Mouse (Mus musculus) heart, postnatal 14 days (tissue): ENCODE results near the gene Cdh1. TPM values are rescaled to one million over a fixed set of nuclear protein-coding genes. Genes with fewer than 3 reads are reported as not detected.
A peak's percentile ranks its signal among the peaks of the same experiment; 100 is the strongest.

ENCODE experiments used
- DNase-seq, 2 experiments: peaks; one replicate each; pipeline ENCODE4 v3.0.0; 2021 to 2022
- intact Hi-C: fragments of 180-260 bp; cut with DNase I; formaldehyde crosslinking; loops from one replicate; pipeline ENCODE4 v1.15.1; 2025
- total RNA-seq, 2 experiments: library from RNA; stranded (reverse); gene quantifications; 2 replicates each; pipeline ENCODE4 v1.2.3; 2021

Gene Cdh1
- total RNA-seq, 2 experiments from 2014 or later = 0.39 to 0.96 TPM

DNA sequence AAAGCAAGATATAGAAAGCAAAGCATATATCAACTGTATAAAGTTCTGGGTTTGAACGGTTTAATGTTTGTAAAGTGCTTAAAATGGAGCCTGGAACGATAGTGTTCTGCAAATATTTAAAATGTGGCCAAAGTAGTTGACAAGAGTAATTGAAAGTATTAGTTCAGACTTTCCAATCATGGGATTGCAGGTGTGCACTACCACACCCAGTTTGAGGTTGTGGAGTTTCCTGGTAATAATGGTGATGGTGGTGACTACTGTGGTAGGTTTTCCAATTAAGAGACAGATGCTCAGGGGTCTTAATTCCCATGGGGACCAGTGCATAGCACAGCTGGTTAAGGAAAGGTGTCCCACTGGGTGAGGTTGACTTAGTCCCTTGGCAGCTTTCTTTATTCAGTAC lies 43.0 kb downstream of the Cdh1 start:
- intact Hi-C loops = loop anchor here (5.0 kb wide), 2 partner anchors 84 to 234 kb away; no protein-coding TSS in a partner anchor
- DNase-seq = no peak

DNA sequence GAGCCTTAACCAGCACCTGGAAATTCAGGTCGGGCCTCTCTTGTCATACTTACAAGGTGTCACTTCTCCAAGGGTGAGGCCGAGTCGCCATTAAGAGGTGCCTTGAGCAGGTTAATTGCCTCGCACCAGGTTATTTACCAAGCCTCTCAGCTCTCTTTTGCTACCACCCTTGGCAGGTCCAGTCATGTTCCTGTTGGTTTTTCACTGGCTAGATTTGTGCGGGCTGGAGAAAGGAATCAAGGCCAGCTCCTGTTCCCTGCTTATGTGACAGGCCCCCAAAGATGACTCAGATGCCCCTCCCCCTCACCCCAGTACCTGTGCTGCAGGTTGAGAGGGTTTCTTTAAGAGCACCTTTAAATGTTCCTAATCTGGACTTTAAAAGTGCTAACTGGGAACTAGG lies 43.6 kb downstream of the Cdh1 start:
- DNase-seq = no peak
- intact Hi-C loops = loop anchor here (1.0 to 5.0 kb wide), 3 partner anchors 84 to 234 kb away; no protein-coding TSS in a partner anchor

DNA sequence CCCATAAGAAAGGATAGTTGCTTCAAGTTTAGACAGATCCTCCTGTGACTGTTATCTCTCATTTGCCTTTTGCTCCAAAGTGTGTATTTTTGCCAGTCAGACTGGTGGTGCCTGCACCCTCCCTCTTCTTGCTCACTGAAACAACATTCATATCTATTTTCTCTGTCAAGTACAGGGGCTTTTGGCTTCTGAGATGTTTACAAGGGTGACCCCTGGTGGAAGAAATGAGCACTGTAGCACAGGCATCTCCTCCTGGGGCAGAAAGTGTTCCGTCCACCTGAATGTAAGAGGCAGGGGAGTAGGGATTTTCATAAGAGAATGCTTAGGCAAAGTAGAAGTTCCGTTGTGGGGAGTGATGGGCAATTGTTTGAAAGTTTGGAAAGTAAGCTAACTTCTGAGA lies 44.2 kb downstream of the Cdh1 start:
- DNase-seq = peak; percentile 73 to 83
- intact Hi-C loops = loop anchor here (1.0 to 5.0 kb wide), 3 partner anchors 85 to 235 kb away; no protein-coding TSS in a partner anchor

DNA sequence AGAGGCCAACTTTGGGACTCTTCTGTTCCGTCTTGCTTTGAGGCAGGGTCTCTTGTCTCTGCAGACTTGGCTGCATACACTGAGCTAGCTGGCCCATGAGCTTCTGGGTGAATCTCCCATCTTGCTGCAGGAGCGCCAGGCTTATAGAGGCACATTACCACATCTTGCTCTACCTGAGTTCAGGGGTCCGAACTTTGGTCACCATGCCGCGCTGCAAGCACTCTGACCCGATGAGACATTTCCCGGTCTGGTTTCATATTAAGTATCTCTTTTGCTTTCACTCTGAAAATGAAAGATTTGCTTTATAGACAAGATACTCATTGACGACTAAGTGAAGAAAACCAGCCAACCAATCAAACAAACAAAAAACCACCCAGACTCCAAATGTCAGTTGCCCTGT lies 45.3 kb downstream of the Cdh1 start:
- no peak for DNase-seq
- intact Hi-C loops = loop anchor here (5.0 kb wide), 2 partner anchors 86 to 236 kb away; no protein-coding TSS in a partner anchor

DNA sequence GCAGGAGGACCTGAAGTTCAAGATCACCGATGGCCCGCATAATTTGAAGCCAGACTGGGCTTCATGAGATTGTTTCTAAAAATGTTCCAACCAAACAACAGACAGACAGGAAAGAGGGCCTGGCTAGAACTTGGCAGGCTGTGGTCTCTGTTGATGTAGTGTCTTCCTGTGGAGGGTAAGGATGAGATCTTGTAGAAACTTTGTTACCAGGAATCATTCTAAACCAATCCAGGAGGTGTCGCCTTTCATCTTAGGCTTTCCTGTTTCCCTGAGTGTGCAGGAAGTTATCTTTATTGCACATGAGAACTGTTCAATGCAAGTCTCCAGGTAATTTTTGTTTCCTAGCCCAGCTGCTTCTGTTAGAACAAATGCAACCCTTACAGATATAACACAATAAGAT lies 48.8 kb downstream of the Cdh1 start:
- intact Hi-C loops = no loop called here
- DNase-seq = no peak

DNA sequence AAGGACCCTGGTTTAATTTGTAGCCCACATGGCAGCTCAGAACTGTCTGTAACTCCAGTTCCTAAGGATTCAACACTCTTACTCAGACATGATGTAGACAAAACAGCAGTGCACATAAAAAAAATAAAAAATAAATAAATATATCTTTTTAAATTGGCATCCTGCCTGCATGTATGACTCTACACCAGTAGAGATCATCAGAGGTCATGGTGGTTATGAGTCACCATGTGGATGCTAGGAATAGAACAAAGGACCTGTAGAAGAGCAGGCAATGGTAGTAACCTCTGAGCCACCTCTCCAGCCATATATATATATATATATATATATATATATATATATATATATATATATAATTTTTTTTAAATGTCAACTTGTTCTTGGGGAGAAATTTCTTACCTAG lies 52.9 kb downstream of the Cdh1 start:
- intact Hi-C loops = no loop called here
- DNase-seq = no peak

DNA sequence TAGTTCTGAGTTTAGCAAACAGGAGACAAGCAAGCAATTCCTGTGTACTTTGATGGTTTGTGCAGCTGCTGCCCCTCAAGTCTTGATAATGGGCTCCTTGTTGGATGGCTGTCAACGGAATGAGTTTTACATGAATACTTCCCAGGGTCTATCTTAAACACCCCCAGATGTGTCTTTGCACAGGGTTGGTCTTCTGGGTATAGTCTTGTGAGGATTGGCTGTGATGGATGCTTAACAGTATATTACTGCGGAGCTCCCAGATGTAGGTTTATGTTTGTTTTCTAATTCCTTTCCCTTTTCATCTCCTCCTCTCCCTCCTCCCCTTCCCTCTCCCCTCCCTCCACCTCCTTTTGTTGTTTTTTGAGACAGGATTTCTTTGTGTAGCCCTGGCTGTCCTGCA lies 69.6 kb downstream of the Cdh1 start:
- intact Hi-C loops = no loop called here
- DNase-seq = no peak

DNA sequence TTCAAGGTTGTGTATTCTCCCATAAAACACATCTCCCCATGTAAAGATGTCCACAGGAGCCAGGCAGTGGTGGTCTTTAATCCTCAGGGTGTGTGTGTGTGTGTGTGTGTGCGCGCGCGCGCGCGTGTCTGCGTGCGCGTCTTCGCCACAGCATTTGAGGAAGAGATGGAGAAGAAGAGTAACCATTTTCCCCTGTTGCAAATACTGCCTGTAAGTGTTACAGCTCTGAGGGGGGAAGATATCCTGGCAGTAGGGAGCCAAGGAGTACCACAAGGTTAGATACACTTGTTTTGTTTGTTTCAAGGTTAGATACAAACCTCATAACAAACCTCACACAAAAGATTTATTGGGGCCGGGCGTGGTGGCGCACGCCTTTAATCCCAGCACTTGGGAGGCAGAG lies 71.2 kb downstream of the Cdh1 start:
- intact Hi-C loops = no loop called here
- DNase-seq = no peak

DNA sequence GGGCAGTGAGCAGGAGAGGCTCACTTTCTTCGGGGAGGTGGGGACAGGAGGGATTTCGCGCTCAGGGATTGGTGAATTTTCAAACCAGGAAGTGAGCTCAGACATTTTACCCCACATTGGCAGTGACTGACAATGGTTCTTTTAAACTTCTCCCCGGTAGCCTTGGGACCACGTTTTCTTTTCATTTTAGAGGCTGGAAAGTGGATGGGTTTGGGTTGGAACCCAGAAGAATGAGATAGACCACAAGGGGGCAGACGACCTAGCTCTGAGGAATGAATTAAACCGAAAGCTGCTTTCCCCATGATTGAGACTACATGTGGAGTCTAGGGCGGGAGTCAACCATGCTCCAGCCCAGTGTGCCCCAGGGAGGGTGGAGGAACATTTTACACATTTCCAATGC lies 71.7 kb downstream of the Cdh1 start:
- DNase-seq = no peak

DNA sequence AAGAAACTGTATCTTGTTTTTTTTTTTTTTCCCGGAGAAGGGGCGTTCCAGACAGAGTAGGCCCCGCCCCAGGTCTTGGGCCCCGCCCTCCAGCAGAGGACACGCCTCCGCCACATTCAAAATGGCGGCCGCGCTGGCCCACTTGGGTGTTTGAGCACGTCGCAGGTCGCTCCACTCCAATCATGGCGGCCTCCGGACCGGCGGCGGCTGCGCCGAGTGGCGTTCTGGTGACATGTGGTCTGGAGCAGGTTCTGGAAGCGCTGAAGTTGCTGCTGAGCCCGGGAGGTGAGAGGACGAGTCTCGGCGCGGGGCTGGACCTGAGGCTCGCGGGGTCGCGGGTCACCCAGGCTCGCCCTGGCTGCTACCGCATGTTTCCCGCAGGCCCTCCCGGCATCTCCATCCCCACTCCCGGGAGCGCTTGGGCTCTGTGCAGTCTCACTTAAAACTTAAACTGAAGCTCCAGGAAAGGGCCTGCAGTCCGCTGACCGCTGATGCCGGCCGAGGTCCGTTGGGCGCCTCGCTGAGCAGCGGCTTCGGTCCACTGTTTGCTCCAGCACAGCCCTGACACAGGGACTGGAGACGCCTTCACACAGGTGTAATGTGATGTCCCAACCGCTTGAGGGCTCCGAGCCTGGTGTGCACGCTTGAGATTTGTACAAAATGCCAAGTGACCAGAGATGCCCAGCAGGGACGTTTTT lies 80.0 kb downstream of the Cdh1 start, which contains the start of gene Tango6:
TSS of gene Tango6 (plus strand) at position 98 of the 698 bp plus-strand sequence.
- intact Hi-C loops = no loop called here
- peak; percentile 91 to 94 for DNase-seq

More for the DNA sequence above, 71.7 kb downstream of the Cdh1 start:
- intact Hi-C loops = no loop called here

DNA sequence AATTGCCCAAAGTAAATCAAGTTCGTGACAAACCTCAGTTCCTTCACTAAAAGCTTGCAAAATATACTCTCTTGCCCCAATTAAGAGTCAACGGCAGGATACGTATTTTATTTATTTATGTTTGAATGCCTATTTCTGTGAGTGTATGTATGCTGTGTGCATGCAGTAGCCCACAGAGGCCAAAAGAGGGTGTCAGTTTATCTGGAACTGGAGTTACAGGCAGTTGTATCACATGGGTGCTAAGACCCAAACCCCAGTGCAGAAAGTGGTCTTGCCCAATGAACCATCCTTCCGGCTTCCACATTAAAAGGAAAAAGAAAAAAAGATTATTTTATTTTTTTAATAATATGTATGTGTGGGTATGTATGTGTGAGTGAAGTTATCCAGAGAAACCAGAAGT lies 81.2 kb downstream of the Cdh1 start:
- intact Hi-C loops = no loop called here

DNA sequence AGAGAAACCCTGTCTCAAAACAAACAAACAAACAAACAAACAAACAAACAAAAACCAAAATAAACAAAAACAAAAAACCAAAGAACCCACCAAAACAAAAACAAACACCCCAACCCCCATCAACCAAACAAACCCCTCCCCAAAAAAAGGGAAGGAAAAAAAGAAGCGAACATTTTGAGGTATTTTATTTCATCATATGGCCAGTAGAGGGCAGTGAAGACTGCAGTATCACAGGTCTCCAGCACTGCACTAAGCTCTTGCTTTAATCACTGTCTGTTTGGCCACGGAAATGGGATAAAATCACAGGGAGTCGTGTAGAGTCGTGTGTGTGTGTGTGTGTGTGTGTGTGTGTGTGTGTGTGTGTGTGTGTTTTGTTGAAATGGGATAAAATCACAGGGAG lies 84.3 kb downstream of the Cdh1 start:
- DNase-seq = no peak

More for the DNA sequence above, 81.2 kb downstream of the Cdh1 start:
- no peak for DNase-seq

DNA sequence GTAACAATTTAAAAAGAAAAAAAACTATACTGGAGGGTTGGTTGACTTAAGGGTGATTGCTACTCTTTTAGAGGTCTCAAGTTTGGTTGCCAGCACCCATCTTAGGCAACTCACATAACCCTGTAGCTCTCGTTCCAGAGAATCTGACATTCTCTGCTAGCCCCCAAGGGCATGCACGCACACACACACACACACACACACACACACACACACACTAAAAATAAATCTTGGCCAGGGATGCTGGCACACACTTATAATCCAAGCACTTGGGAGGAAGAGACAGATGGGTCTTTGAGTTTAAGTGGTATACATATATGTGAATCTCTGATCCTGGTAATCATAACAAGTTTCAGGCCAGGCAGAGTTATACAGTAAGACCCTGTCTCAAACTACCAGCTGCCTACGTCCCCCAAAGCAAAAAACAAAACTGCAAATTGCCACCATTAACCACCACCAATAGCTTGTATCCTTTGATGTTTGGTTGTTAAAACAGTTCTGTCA lies 94.6 kb downstream of the Cdh1 start:
- peak in 1 of 2 experiments; percentile 51 for DNase-seq
- intact Hi-C loops = loop anchor here (5.0 kb wide), 1 partner anchor 190 kb away; no protein-coding TSS in a partner anchor

More for the DNA sequence above, 84.3 kb downstream of the Cdh1 start:
- intact Hi-C loops = no loop called here

DNA sequence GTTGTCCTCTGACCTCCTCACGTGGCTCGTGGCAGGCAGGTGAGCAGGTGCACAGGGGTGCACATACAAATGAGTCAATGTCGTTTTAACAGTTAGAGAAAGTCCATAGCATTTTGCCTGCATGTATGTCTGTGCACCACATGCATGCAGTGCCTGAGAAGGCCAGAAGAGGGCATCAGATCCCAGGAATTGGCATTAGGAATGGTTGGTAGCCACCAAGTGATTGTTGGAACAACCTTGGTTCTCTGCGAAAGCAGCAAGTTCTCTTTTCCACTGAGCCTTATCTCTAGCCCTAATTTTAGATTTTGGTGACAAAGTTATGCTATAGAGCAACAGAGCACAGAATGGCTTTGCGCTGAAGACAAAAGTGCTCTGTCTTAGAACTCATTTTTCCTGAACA lies 96.4 kb downstream of the Cdh1 start:
- peak; percentile 76 to 87 for DNase-seq
- intact Hi-C loops = loop anchor here (5.0 kb wide), 1 partner anchor 188 kb away; no protein-coding TSS in a partner anchor

DNA sequence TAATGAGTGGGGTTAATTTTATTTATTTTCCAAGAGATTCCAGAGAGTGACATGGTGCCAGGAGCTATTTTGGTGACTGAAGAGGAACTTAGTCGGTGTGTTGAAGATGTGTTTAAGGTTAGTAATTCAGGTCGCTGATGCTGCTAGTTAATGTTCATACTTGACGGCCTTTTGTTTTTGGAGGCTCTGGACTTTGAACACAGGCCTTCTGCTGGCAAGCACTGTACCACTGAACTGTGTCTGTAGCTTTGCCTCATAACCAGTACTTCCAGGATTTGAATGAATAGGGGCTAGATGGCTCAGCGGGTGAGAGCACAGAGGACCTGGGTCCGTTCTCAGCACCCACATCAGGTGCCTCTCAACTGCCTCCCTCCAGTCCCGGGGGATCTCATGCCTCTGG lies 97.0 kb downstream of the Cdh1 start:
- no peak for DNase-seq
- intact Hi-C loops = no loop called here

DNA sequence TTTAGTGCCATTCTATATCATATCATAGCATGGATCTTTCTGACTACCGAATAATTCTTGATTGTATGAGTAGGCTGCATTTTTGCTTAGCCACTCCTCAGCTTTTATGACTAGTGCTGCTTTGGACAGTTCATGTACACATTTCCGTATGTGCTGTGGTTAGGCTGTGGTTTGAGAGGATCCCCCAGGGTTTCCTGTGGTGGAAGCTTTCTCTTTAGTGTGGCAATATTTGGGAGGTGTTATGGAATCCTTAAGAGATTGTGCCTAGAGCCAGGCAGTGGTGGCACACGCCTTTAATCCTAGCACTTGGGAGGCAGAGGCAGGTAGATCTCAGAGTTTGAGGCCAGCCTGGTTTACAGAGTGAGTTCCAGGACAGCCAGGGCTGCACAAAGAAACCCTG lies 98.2 kb downstream of the Cdh1 start:
- DNase-seq = no peak
- intact Hi-C loops = no loop called here

DNA sequence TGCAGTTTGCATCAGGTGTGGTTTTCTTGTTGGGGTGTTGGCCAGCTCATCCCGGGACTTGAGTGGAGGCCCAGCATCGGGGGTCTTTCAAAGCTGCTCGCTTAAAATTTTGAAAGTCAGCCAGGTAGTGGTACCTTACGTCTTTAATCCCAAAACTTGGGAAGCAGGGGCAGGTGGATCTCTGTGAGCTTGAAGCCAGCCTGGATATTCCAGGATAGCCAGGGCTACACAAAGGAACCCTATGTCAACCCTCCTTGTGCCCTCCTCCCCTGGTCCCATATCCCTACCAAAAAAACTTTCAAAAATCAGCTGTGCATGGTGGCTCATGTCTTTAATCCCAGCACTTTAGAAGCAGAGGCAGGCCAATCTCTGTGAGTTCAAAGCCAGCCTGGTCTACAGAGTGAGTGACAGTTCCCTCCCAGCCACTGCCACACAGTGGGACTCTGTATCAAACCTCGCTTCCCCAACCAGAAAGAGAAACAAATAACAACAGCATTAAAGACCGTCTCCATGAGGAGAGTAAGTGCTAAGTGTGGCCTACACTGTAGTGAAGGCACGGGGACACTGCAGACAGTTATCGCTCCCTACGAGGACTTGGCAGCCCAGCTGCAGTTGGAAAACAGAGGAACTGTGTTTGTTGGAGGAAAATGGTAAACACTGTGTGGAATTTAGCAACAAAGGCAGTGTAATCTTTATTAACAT lies 101.2 kb downstream of the Cdh1 start:
- intact Hi-C loops = no loop called here
- no peak for DNase-seq

DNA sequence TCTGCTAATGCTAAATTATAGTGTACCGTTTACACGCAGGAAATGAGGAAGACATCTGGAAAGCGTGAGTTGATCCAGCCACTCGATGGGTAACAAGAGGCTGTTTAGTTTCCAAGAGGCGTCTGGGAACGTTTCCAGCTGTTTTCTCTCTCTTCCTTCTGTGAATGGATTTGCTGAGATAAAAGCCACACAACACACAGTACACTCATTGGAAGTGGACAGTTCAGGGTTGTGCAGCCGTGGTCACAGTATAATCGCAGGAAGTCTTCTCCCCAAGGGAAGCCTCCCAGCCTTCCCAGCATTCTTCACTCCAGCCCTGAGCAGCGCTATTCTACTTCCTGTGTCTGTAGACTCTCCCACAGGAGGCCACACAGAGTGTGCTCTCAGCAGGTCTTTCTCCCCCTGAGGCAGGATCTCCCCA lies 101.8 kb downstream of the Cdh1 start:
- DNase-seq = peak; percentile 66 to 79
- intact Hi-C loops = no loop called here

DNA sequence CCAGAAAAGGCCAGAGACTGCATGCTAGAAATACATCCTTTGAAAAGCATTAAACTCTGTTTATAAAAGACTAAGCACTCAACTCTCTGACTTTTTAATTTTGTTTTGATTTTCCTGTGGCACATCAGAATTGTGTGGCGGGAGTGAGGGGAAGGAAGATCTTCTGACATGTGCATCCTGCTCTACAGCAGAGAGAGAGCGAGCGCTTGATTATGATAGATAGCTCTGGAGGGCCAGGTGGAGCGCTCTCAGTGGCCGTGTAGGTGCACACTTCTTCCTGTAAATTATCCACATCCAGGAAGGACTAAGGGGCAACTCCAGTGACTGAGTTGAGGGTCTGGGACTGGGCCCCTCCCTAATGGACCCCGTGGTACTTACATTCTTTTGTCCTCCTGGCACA lies 103.0 kb downstream of the Cdh1 start:
- DNase-seq = no peak
- intact Hi-C loops = no loop called here

DNA sequence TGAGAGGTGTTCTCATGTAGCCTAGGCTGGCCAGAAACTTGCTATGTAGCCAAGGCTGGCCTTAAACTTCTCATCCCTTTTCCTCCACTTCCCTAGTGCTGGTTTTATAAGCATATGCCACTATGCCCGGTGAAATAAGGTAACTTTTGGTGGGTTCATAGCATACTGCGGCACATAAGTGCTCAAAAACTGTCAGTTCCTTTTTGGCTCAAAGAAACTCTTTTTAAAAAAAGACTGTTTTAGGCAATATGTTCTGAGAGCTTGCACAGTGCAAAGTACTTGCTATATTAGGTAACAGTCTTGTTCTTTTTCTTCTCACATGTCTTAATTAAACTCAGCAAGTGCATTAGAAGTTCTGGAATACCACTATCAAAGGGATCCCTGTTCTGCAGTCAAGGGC lies 106.9 kb downstream of the Cdh1 start:
- intact Hi-C loops = no loop called here

DNA sequence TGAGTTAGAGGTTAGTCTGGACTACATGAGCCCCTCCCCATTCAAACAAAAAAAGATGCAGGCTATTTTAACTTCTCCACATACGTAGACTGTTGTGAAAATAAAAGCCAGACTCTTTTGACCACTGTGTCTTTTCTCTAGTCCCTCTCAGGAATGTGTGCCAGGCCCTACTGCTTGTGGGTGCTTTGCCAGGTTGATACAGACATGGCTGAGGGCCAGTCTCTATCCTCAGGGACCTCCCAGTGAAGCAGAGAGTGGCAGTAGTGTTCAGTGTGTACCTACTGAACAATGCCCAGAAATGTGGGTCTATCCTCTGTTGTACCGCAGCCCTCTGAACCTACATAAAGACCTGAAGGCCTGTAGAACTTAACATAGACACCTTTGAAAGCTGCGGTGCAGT lies 109.3 kb downstream of the Cdh1 start:
- intact Hi-C loops = no loop called here
- peak in 1 of 2 experiments; percentile 43 for DNase-seq

More for the DNA sequence above, 106.9 kb downstream of the Cdh1 start:
- no peak for DNase-seq
